Mouse (Mus musculus): ENCODE data around the gene Mesd.

Gene Mesd

DNA sequence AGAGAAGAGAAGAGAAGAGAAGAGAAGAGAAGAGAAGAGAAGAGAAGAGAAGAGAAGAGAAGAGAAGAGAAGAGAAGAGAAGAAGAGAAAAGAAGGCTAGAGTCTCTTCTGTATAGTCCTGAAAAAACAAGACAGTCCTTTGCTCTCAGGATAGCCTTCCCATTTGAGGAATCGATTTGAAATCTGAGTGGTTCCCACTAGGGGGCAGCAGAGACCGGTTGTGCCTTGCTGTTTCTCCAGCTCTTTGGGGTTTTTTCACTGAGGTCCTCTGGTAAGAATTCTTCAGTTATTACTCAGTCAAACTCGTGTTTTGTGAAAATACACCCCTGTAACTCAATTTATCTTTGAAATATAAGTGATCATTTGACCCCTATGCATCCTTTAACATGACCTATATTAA, 30.3 kb downstream of the Mesd start:
- DNase-seq = peak; percentile 77 to 94

DNA sequence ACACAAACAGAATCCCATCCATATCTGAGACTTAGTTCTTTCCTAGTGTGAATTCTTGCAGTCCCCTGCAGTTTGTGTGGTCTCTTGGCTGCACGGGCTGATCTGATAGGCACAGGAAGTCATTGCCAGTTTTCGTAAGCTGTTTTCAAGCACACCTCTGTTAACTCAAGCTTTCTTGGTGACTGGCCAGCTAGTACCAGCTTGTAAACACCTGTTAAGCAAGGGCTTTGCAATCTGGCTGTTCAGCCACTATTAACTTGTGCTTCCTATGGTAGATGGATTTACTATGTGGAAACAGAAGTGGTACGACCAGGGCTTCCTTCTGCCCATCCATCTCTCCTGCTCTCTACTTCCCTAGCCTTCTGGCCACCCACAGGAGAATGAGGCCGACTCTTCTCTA, 36.0 kb downstream of the Mesd start:
- no peak for DNase-seq

DNA sequence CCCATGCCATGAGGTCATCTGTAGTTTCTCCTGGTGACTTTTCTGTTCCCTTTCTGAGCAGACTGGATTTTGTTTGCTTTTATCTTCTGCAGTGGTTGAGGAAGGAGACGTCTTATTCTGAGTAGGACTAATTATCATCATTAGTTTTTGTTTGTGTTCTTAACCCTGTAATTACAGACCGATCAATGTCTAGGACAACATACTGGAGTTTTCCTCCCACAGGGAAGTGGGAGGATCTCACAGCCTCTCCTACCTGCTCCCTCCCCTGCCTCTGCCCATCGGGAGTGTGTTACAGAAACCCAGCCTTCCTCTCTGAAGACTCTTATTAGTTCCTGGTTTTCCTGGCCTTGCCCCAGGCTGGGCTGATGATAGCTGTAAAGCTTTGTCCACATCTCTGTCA, 37.4 kb downstream of the Mesd start:
- no peak for DNase-seq

DNA sequence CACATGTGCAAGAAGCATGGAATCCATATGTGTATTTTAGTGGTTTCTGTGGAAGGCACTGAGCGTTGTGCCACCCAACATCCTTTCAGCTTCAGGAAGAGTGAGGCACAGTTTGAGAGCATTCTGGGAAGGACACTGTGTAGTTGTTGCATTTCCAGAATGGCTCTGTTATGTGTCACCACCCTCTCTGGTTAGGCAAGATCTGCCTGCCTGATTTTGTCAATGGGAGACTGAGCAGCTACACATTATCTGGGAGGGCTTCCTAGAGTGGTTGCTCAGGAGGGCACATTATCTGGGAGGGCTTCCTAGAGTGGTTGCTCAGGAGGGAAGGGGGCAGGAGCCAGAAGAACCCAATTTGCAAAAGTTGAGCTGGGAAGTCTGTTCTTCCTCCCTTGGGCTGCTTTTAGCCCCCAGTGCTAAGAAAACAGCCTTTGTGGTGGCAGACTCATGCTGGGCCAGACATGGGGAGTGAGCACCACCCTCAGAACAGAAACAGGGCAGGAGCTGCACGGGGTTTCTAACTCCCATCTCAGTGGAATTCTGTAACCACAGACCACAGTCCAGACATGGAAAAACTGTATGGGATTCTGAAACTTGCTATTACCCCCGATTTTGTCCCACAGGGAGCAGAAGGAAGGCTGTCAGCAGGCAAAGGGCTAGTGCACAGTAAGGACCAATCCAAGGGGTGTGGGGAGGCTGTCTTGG, 54.9 kb downstream of the Mesd start:
- no peak for DNase-seq

DNA sequence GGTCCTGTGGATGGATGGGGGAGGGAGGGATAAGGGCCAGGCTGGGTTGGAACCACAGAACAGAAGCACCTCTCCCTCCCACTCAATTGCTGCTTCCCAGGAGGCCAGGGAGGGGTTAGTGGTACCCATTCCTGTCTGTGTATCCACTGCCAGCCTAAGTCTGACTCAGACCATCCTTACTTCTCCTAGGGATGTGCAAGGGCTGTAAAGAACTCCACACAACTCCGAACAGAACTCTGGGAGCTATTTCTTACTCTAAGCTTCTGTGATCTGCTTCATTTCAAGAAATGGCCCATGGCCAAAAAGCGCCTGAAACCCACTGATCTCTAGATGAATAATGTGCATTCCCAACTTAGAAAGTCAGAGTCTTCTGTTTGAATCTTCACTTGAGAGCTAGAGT, 55.9 kb downstream of the Mesd start:
- DNase-seq = no peak

DNA sequence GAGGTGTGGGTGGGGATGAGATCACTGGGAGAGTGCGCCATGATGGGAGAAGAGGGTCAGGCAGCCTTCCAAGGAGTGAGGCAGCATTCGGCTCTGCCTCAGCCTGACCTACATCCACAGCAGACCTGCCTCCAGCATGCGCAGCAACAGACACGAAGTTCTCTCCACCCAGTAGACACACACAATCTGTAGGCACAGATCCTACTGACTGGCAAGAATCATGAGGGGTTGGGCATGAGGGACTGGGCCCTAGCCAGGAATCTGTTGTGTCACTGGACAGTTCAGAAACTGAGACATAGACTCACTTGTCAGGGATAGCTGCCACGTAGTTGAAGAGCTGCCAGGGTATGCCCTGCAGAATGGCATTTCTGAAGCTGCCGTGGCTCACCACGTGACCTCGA, 57.4 kb downstream of the Mesd start:
- DNase-seq = no peak

DNA sequence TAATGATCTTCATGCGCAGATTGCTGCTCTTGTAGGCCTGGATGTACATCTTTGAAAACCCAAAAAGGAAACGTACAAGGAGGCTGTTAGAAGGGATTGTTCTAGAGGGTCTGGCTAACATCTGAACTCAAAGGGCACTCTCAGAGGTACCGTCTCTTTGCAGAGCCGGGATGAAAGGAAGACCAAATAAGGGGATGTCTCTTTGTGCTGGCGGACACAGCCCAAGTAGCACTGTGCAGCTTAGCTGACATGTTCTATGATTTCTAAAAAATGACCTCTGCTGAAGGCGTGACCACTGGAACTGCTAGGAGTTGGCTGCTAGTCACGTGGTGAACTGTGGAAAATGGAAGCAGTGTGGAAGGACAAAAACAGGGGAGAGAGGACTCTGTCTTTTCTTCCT, 64.5 kb downstream of the Mesd start:
- no peak for DNase-seq

DNA sequence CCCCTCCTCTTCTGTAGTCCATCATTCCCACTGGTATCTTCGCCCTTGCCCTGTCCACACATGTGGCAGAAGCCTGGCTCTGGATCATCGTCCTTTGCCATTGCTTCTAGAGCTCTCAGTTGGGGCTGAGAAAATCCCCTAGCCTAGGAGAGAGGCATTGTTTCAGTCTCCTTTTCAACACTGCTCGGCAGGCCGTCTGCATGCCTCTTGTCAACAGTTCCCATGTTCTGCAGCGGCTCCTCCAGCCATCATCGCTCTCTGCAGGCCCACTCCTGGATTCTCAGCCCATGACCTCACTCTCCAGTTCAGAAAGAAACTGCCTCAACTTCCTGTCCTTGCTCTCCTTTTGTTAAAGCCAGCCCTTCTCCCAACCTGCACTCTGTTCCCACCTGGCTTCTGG, 65.4 kb downstream of the Mesd start:
- DNase-seq = no peak

Measured in kidney, postnatal 36 days (tissue).